Mouse (Mus musculus): ENCODE results near the gene BC029722.

- no peak for TF ChIP-seq MAX (IDR thresholded peaks at IDR 0.05; ENCODE audit: low read depth)
- TF ChIP-seq SRF (IDR thresholded peaks at IDR 0.05; ENCODE audit: control insufficient read depth, insufficient read length, low read depth): no peak
- TF ChIP-seq POLR2A (IDR thresholded peaks at IDR 0.05; ENCODE audit: insufficient read length, low read depth): no peak
These were observed 24.4 kb downstream of the BC029722 start for GRCm38 (mm10) chr2:155794674-155795445.
